Mouse (Mus musculus): ENCODE measurements around the gene Dcst2.

GRCm38 (mm10) chr3:89382033-89382882 lies 20.5 kb downstream of the Dcst2 start:
- TF ChIP-seq GATA1 (IDR thresholded peaks at IDR 0.05; ENCODE audit: borderline replicate concordance, low read length): no peak
- no peak for TF ChIP-seq FLI1 (IDR thresholded peaks at IDR 0.05; ENCODE audit: low read length)

Data from megakaryocyte, embryonic 14.5 days (primary cell).